Mouse (Mus musculus) CD4-positive helper T cell, adult 2 months (primary cell): ENCODE data around the gene Chka.
A peak's percentile ranks its signal among the peaks of the same experiment; 100 is the strongest.

Source experiments
- DNase-seq: peaks from one replicate; pipeline ENCODE4 v3.0.0-alpha.2; 2012; ENCODE audit warnings: low read depth, missing footprints, low spot score

Chka gene

DNA sequence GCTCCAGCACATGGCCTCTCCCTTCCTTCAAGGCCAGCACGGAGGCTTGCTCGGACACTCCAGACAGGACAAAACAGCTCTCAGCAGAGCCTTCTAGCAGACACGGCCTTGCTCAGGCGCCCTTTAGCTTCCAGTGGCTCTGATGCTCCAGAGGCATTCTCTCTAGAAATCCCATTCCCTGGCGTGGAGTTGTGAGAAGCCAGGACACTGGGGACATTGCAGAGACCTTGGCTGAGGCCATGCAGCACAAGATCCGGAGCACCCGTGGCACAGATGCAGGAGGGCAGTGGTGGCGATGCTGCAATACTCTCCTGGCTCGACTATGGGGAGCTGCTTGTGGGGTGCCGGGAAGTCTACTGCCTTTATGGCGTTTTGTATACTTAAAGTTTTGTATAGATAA lies 65.2 kb downstream of the Chka start:
- no peak for DNase-seq

DNA sequence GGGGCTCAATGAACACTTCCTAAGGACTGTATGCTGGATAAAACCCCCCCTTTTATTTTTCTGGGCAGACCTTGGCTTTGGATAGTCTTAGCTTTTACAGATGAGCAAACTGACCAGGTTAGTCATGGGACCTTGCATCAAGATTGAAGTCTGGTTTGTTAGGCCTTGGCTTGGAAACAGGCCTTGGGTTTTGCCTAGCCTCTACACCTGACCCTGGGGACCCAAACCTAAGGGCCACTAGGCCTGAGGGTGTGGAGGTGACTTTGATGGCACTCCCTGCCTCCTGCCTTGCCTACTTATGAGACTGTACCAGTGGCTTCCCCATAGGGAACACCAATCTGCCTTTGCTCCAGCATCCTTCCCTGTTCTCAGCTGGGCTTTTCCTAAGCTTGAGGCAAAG lies 68.4 kb downstream of the Chka start:
- DNase-seq, result no peak

DNA sequence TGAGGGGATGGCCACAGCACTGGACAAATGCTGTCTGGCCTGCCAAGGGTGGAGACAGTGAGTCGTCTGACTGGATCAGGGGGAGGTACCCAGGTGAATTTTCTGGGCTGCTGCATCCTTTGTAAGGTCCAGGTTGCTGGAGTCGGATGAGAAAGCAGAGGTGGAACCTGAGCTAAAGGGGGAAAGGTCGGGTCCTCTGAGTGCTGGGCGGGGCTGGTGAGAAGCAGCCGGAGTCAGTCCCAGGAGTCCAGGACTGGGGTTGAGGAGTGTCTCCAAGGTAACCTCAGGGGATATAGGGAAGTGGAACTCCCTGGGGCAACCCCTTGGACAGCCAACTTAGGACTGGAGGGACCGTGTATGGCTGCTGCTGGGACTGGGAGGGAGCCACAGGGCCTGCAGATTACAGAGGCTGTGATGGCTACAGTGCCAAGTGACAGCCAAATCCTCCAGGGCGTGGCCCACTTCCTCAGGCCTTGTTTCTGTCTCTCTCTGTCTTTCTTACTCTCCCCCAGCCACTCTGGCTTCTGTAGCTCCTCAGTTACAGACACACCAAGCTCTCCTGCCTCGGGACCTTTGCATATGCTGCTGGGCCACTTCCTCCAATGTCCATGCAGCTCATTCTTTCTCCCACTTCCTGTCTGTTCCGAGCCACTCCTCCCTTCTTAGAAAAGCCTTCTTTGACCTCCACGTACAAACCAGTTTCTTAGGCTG lies 71.2 kb downstream of the Chka start:
- no peak for DNase-seq

DNA sequence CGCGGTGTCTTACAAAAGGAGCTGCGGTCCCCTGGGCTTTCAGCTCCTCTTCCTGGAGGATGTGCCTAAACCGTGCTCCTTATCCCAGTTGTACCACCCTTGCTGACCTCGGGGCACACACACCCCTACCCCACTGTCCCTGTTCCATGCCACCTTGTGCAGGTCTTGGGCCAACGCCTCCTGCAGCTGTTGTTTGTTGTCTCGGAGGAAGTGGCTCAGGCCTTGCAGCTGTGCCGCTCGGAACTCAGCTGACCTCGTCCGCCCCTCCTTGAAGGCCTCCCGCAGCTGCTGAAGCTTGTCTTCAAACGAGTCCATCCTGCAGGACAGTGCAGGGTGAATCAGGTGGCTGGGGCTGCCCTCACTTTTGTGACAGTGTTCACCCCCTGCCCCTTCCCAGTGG lies 72.0 kb downstream of the Chka start:
- no peak for DNase-seq

DNA sequence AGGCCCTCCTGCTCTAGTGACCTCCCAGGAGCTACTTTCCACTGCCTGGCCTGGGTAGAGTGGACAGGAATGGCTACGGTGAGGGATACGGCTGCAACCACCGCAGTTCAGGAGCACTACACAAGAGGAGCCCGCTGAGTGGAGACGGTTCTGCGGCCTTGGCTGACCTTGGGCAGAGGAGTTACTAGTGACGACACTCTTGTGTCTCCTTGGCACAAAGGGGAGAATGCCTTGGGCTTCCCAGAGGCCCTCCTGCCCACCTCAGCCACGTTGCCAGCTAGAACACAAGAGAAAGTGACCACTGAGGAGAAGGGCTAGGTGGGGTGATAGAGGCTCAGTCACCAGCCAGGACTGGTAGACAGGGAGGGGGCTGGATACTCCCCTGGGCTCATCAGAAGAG lies 72.6 kb downstream of the Chka start:
- DNase-seq, result no peak

DNA sequence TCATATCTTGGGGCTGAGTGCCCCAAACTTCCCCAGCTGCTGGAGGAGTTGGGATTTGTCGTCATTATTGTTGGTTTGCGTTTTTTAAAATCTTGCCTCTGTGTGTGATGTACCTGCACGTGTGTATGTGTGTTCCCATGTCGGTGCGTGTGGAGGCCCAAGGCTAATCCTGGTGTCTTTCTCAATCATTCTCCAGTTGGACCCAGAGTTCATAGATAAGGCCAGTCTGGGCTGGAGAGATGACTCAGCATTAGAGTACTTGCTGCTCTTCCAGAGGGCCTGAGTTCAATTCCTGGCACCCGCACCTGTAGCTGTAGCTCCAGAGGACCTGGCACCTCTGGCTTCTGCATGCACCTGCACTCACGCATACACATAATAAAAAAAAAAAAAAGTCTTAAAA lies 73.3 kb downstream of the Chka start:
- no peak for DNase-seq

DNA sequence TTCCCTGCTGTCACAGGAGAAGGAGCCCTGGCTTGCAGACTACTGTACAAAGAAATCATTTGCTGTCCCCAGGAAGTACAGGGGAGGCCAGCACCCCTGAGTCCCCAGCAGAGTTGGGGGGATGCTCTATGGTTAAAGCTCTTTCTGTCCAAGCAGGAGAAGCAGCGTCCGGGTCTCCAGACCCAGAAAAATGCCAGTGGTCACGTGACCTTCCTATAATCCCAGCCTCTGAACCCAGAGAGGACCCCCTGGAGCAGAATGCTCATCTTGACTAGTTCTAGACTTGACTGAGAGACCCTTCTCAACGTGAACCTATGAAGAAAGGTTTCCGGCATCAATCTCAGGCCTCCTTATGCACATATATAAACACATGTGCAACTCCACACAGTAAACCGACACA lies 74.3 kb downstream of the Chka start:
- no peak for DNase-seq

DNA sequence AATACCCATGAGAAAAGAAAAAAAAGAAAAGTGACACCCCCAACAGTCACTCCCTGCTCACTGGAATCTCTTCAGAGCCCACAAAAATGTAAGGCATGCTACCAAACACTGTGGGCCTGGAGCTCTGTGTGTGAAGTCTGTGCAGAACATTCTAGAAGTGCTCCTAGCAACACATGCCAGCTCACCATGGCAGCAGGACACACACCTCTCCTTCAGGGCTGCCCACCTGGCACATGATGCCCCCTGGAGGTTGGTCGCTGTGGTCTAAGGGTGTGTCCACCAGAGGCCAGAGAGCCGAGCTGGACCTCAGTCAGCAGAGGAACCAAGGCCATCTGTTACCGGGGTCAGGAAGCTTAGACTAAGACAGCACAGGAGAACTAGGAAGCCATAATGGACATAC lies 74.7 kb downstream of the Chka start:
- no peak for DNase-seq

DNA sequence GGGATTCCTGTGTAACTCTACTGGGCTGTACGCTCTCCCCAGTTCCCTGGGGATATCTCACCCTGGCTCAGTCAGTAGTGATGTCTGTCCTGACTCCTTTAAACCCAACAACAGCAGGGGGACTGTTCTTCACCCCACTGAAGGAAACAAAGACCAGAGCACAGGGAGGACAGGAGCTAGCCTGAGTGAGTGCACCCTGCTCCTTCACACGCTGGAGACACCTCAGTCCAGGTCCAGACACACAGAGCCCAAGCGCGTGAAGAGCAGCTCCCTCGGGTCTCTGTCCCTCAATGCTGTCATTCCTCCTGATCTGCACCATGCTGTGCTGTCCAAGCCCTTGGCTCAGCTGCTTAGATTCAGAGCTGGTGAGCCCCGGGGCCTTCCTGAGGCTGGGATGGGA lies 75.1 kb downstream of the Chka start:
- DNase-seq, result no peak

DNA sequence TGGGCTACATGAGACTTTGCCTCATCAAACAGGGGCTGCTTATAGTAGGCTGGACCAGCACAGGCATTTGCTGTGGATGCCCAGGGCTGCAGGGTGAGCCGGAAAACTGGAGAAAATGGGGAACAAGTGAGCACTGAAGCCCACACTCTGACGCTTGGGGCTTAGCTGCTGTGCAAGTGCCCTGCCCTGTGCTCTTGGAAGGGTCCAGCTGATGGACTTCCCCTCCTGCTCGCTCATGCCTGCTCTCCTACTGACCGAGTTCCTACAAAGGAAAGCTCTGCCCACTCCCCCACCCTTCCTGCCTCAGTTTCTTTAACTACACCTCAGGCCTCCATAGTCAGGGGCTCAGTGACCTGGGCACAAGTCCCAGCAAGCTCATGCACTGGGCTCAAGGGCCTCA lies 76.4 kb downstream of the Chka start:
- DNase-seq, result no peak

DNA sequence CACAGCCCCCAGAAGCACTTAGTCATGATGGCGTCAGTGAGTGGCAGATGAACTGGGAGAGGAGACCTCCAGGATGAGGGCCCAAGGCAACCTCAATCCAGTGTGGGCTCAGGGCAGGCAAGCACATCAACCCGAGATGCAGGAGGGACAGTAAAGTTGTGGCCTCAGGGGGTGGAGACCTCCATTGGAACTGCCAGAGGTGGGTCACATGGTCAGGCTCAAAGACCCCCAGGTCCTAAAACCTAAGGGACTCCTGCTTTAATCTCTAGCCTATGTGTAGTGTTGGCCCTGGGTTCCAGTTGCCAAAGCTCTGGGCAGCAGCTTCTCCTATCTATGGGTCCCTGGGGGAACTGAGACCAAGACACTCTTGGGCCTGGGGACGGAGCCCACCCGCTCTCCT lies 77.2 kb downstream of the Chka start:
- DNase-seq, result no peak

DNA sequence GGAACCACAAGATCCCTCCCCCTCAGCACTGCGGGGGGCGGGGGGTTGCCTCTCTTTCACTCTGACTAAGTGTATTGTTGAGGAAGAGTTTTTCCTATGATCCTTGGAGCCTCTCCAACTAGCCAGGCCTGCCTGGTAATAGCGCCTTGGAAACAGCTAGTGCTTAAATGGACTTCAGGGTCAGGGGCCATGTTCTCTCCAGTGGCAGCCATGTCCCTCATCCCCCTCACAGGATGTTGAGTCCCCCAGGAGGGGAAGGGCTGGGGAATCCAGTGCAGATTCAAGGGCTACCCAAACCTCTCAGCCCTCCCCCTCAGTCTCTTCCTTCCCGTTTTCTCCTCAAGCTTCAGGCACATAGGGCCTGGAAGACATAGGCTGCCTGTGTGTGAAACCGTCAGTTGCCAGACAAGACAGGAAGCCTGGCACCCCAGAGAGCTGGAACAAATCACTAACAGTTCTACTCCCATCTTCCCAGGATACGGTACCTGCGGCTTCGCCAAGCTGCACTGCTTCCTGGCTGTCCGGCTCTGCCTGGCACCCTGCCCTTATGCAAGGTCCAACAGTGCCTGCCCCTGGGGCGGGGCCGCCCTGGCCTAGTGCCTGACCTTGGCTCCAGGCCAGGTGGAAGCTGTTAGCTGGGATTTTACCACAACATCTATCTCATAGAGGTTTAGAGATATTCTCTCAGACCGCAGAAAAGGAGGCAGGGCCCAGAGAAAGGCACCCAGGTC lies 77.8 kb downstream of the Chka start, which contains the start of gene Aldh3b1:
Gene Aldh3b1 (minus strand): TSS at position 598 of the 731 bp plus-strand sequence.
- peak; percentile 29 for DNase-seq

DNA sequence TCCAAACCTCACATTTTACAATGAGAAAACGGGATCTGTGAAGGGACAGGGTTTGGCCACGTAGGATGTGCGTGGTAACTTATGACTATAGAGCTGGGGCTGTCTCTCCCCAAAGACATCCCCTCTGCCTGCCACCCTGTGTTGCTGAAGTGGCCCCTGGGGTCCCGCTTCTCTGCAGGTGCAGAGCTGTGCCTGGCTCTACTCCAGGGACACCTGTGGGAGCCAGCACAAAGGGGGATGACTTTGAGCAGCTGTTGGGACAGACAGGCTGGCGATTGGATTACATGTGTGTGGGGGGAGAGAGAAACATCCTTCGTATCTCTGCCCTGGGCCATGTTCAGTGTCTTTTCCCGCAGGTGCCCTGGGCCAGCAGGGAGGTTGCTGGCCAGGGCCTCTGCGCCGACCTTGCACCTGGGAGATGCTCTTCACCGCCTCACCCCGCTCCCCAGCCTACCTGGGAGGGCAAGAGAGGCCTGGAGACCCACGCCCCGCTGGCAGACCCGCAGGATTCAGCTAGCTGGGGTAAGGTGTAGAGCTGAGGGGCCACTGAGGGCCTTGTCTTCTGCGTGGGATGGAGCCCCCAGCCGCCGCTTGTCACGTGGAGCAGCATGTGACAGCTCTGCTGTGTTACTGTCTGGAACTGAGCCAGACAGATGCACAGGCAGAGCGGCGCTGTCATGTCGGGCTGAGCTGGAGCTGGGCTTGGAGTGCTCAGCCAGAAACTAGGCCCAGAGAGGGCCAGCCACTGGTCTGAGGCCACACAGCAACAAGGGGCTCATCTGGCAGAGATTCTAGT lies 78.9 kb downstream of the Chka start:
- DNase-seq, result no peak

DNA sequence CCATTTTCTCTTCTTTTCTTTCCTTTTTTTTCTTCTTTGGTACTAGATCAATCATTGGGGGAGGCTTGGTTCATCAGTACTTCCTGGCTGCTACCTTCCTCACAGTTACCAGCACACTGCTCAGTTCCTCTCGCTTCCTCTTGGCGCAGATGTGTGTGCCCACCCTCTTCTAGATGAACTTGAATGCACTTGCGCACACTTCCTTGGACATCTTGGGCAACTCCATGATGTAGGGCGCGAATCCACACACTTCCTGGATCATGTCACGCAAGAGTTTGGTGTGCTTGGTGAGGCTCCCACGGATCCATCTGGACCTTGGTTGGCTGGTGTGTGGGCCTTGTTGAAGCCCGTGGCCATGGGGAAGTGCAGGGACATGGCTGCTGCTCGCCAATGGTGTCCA lies 80.1 kb downstream of the Chka start:
- no peak for DNase-seq

DNA sequence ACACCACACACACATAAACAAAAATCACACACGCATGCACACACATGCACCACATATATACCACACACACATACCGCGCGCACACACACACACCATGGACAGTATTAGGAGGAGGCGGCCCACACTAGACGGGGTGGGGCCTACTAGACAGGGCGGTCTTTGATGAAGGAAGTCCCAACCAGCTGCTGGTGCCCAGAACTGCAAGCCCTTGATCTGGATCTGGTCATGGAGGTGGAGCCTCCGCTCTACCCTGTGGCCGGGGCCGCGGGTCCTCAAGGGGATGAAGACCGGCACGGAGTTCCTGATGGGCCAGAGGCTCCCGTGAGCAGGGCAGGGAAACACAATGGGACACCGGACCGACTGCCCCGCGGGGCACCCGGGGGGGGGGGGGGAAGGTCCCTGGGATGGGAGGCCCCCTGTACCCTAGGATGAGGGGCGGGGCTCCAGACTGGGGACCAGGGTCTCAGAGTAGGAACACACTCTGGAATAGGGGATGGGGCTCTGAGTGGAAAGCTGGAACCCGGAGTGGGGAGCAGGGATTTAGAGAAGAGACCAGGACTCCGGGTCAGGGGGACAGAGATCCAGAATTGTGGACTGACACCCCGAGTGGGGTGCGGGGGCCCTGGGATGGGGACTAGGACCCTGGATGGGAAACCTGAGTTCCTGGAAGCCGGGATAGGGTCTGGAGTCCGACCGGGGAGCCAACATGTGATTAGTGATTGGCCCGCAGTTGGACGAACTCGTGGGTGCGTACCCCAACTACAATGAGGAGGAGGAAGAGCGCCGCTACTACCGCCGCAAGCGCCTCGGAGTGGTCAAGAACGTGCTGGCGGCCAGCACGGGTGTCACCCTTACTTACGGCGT lies 83.7 kb downstream of the Chka start, which contains the start of gene Unc93b1:
Gene Unc93b1 (plus strand): TSS at position 155 of the 864 bp plus-strand sequence.
- peak; percentile 80 for DNase-seq

DNA sequence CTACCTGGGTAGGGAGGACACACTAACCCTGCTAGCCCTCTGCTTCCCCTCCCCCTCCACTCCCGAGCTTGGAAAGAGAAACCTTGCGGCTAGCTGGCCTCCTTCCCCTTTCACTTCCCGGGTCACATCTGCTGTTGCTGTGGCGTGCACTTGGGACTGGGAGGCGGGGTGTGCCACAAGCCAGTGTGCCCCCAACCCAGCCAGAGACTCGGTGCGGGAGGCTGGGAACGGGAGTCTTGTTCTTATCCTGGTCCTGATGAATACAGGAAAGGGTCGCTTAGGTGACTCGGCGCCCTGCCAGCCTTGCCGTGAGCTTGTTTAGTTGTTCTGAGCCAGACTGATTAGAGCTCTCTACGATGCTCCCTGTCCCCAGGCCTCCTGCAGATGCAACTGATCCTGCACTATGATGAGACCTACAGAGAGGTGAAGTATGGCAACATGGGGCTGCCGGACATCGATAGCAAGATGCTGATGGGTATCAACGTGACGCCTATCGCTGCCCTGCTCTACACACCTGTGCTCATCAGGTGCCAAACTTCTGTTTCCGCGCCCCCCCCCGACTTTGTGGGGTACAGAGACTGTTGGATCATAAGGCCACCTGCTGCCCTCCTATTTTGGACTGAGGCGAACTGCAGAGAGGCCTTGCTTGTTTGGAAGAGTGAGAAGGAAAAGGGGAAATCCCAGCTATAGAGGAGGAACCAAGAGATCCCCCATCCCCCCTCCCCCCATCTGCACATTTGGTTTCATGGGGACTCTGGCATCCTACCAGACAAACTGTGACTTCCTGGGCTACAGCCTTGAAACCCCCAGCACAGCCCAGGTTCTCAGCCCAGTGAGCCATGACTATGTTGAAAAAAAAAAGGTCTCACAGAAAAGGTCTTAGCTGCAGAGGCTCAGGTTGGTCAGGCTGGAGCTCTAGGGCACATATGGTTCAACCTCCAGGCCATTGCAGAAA lies 84.6 kb downstream of the Chka start:
- DNase-seq, result peak; percentile 67

DNA sequence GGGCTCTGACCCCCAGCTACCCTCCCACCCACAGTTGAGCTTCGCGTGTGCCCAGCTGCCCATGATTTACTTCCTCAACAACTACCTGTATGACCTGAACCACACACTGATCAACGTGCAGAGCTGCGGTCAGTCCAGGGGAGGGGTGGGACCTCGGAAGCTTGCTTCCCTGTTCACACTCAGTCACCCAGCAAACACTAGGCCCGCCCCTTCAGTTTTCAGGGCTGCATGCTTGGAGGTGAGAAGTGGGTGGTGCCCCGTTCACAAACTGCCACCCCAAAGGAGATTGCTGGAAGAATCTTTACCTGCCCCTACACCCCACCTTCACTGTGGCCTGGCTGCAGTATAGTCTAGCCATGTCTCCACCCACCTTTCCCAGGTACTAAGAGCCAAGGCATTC lies 90.7 kb downstream of the Chka start:
- no peak for DNase-seq

DNA sequence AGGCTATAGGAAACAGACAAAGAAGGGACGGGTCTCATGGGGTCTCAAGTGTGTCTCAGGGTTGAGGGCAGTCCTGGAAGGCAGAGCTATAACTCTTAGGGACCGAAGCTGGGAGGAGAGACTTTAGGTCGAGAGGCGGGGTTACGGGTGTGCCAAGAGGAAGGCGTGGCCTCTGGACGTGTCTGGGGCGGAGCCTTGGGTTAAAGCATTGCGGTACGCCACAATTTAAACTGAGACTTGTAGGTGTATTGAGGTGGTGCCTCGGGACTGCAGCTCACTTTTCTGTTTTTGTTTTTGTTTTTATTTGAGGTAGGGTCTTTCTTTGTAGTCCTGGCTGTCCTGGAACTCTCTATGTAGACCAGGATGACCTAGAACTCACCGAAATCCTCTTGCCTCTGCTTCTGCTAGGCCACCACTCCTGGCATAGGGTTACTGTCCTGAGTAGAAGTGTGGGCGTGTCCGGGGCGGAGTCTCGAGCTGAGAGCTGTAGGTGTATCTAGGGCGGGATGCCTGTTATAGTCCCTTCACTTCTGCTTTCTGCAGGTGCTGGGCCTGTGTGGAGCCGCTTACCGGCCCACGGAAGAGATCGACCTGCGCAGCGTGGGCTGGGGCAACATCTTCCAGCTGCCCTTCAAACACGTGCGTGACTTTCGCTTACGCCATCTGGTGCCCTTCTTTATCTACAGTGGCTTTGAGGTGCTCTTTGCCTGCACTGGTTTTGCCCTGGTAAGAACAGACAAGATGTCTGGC lies 91.6 kb downstream of the Chka start:
- peak; percentile 78 for DNase-seq
